Mouse (Mus musculus) heart, adult 2 months (tissue): Measurements from ENCODE around the gene Hmgxb4. TPM values are rescaled to one million over a fixed set of nuclear protein-coding genes. Genes with fewer than 3 reads are reported as not detected.

Source experiments
- DNase-seq, 2 experiments: peaks; one replicate each; pipeline ENCODE4 v3.0.0; 2021
- H3K27ac ChIP-seq: fragments of 200-600 bp; 2 replicates; pipeline ENCODE4 v1.8.1; 2022
- H3K27me3 ChIP-seq: fragments of 200-500 bp; 2 replicates; pipeline ENCODE4 v1.6.1; 2012; ENCODE audit warnings: mild to moderate bottlenecking, low read length, inconsistent platforms, mixed read lengths; ENCODE audit not compliant: control insufficient read depth, insufficient read depth
- H3K36me3 ChIP-seq: fragments of 200-500 bp; 2 replicates; pipeline ENCODE4 v1.6.1; 2012; ENCODE audit warnings: low read length, inconsistent platforms; ENCODE audit not compliant: control insufficient read depth, insufficient read depth
- H3K4me1 ChIP-seq: fragments of 200-500 bp; 2 replicates; pipeline ENCODE4 v1.6.1; 2011; ENCODE audit warnings: low read length; ENCODE audit not compliant: control insufficient read depth, insufficient read depth
- H3K4me3 ChIP-seq: fragments of 200-600 bp; 2 replicates; pipeline ENCODE4 v1.8.1; 2022
- H3K79me2 ChIP-seq: fragments of 200-500 bp; replicated peaks from 2 replicates; pipeline ENCODE4 v1.6.1; 2012; ENCODE audit warnings: mild to moderate bottlenecking, inconsistent platforms, low read length, moderate library complexity, mixed read lengths; ENCODE audit not compliant: control insufficient read depth, insufficient read depth
- H3K9ac ChIP-seq: fragments of 200-500 bp; 2 replicates; pipeline ENCODE4 v1.6.1; 2012; ENCODE audit warnings: low read depth, mild to moderate bottlenecking, control low read depth, inconsistent platforms, low read length, mixed read lengths
- CTCF ChIP-seq: fragments of 200-600 bp; IDR thresholded peaks from 2 replicates; pipeline ENCODE4 v1.8.1; 2022; ENCODE audit warnings: antibody characterized with exemption, mild to moderate bottlenecking, moderate library complexity
- EP300 ChIP-seq: fragments of 200-500 bp; IDR thresholded peaks from 2 replicates; pipeline ENCODE4 v1.6.1; 2011; ENCODE audit warnings: low read depth, low read length, control low read depth; ENCODE audit not compliant: insufficient read depth
- POLR2A ChIP-seq: fragments of 200-500 bp; IDR thresholded peaks from 2 replicates; pipeline ENCODE4 v1.6.1; 2011; ENCODE audit warnings: mild to moderate bottlenecking, low read depth, low read length, control low read depth; ENCODE audit not compliant: insufficient read depth
- WGBS: fragments of 180-500 bp; shearing (Covaris S2); methylation state at CpG from one replicate; pipeline ENCODE4 v1.1.7; 2018; 5-methylcytosine and 5-hydroxymethylcytosine counted together
- intact Hi-C: fragments of 180-260 bp; cut with DNase I; formaldehyde crosslinking; loops from one replicate; pipeline ENCODE4 v1.15.1; 2025
- polyA plus RNA-seq: library from polyadenylated mRNA; depleted of rRNA; stranded (reverse); fragments of >200 nt; gene quantifications from 2 replicates; pipeline ENCODE4 v1.2.3, GENCODE M21; 2012
- total RNA-seq, 2 experiments: library from RNA; stranded (reverse); gene quantifications; 2 replicates each; pipeline ENCODE4 v1.2.3; 2021

The Hmgxb4 gene
- total and polyA plus RNA-seq, 3 experiments: 10.6 to 13.3 (median 11.1) TPM

DNA sequence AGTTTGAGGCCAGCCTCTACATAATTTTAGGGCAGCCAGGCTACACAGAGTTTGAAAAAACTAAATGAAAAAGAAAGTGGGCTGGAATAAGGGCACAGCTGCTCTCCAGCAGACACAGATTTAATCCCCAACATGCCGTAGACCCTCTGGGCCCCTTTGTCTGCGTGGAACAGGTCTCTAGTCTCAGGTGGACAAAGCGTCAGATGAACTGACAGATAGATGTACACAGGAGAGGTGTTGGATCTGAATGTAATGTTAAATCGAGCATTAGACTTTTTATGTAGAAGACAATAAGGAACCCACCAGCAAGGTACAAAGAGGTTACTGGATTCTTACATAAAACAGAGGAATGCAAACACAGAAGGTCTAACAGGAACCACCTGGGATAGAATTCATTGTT lies 32.7 kb downstream of the Hmgxb4 start:
- H3K4me1 ChIP-seq: no peaks in the 10 kb centered on the region
- no peak overlapping the region for H3K4me3 ChIP-seq
- H3K27ac ChIP-seq: no peak overlapping the region
- no peaks in the 10 kb centered on the region for H3K27me3 ChIP-seq
- H3K79me2 ChIP-seq: no peaks in the 10 kb centered on the region
- 94% methylated on average over 4 of the region's 4 CpGs for WGBS
- no peak for DNase-seq
- TF ChIP-seq POLR2A (no peak), EP300 (no peak), CTCF (no peak)
- H3K36me3 ChIP-seq: peaks cover 2% of the 10 kb centered on the region
- H3K9ac ChIP-seq: no peak overlapping the region
- intact Hi-C loops: no loop called here

DNA sequence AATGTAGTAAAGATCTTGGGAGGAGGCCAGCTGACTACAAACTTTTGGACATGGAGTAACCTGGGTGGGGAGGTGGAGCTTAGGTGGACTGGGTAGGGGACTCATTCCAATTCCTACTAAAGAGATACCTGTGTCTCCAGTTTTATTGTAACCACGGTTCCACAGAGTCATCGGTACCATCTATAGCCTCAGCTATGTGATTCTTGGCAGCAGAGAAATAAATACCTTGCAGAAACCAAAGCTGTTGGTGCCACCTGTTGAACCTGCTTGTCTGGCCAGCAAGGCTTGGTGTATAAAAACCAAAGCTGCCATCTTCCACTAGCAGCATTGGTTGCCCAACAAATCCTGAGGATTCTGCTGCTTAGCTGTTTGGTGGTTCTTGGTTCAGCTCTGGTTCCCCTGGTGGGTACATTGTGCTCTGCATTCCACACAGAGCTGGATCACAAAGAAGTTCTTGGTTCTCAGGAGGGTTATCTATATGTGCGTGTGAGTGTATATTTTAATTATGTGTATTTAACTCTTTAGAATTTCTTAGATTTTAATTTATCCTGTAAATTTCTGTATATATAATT lies 37.4 kb downstream of the Hmgxb4 start:
- Histone ChIP-seq H3K27me3 (no peaks in the 10 kb centered on the region), H3K79me2 (no peaks in the 10 kb centered on the region), H3K4me3 (no peak overlapping the region), H3K4me1 (peaks cover 4% of the 10 kb centered on the region), H3K9ac (no peak overlapping the region), H3K36me3 (peaks cover 9% of the 10 kb centered on the region), H3K27ac (no peak overlapping the region)
- TF ChIP-seq CTCF: peak; percentile 10; the same call in 1 of the 2 replicates
- TF ChIP-seq EP300: no peak
- TF ChIP-seq POLR2A: no peak
- WGBS: 90% methylated on average over 3 of the region's 3 CpGs
- intact Hi-C loops: no loop called here
- no peak for DNase-seq

DNA sequence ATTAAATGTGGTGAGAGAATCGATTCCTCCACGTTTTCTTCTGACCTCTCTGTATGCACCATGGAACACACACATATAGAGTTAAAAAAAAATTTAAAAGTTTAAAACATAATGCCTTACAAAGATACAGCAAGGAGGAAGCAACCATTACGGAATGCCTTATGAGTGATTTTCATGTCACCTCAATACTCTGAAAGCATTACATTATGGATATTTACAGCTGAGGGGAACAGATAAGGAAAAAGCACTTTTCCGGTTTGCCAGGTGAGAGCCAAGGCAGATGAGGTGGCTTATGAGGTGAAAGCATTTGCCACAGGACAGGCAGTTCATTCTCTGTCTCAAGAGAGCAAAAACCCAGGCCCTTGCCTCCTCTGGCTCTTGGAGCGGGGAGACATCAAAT lies 39.8 kb downstream of the Hmgxb4 start:
- Histone ChIP-seq H3K36me3 (peaks cover 12% of the 10 kb centered on the region), H3K9ac (peak overlapping the region; percentile 6; the same call in 1 of the 2 replicates), H3K27ac (peak overlapping the region; percentile 98), H3K4me1 (peaks cover 9% of the 10 kb centered on the region), H3K27me3 (no peaks in the 10 kb centered on the region), H3K4me3 (peak overlapping the region; percentile 44), H3K79me2 (no peaks in the 10 kb centered on the region)
- intact Hi-C loops: loop anchor here (1.0 kb wide), 1 partner anchor 40 kb away; the partner anchor contains the start of gene Hmgxb4
- TF ChIP-seq POLR2A: no peak
- no peak for DNase-seq
- WGBS: 69% methylated on average over 5 of the region's 5 CpGs

- Histone ChIP-seq H3K4me3 (peak within 1 kb of the TSS; percentile 94), H3K27ac (peak within 1 kb of the TSS; percentile 98), H3K9ac (peak within 1 kb of the TSS; percentile 85), H3K27me3 (no peaks in the 10 kb centered on the region), H3K79me2 (no peaks in the 10 kb centered on the region), H3K4me1 (peaks cover 11% of the 10 kb centered on the region), H3K36me3 (peaks cover 13% of the 10 kb centered on the region)
- intact Hi-C loops: loop anchor here (1.0 to 2.0 kb wide), 2 partner anchors 40 to 75 kb away; partner anchors contain the start of genes Hmgxb4 and Mcm5
- peak; percentile 98 to 99 for DNase-seq
- WGBS: under 1% methylated on average over 62 of the region's 62 CpGs
- TF ChIP-seq CTCF: no peak
- TF ChIP-seq POLR2A: peak; percentile 59
- 0 out of 2 replicates have a peak, but pooled peaks have one; percentile 33 for TF ChIP-seq EP300
Measured at GRCm38 (mm10) chr8:75033511-75034243, 40.5 kb downstream of the Hmgxb4 start, which contains the start of gene Tom1. Gene Tom1 (plus strand): TSS chr8:75033705.

- no peaks in the 10 kb centered on the region for H3K27me3 ChIP-seq
- H3K79me2 ChIP-seq: no peaks in the 10 kb centered on the region
- H3K36me3 ChIP-seq: peaks cover 13% of the 10 kb centered on the region
- no peak for DNase-seq
- H3K9ac ChIP-seq: peak overlapping the region; percentile 77
- intact Hi-C loops: loop anchor here (2.0 kb wide), 1 partner anchor 75 kb away; the partner anchor contains the start of gene Mcm5
- peak overlapping the region; percentile 94 for H3K4me3 ChIP-seq
- peak overlapping the region; percentile 98 for H3K27ac ChIP-seq
- H3K4me1 ChIP-seq: peaks cover 14% of the 10 kb centered on the region
- TF ChIP-seq POLR2A: no peak
- TF ChIP-seq CTCF: peak; percentile 11; the same call in 1 of the 2 replicates
- WGBS: 1% methylated on average over 17 of the region's 17 CpGs
Measured at GRCm38 (mm10) chr8:75034285-75034684, 41.1 kb downstream of the Hmgxb4 start.

DNA sequence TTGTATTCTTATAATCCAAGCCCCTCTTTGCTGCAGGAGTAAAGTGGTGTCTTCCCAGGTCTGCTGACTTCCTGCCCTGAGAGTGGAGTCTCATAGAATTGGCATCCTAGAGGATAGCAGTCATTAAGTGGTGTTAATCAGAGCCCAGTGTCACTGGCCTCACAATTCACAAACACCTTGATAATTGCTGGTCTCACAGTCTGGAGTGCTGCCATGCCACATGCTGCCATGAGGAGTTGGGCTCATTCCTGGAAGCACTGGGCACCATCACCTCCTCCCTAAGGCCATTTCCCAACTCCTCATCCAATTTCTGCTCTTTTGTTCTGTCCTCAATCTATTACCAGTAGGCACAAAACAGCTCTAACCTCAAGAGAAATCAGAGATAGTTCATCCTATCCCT lies 42.5 kb downstream of the Hmgxb4 start:
- peak; percentile 78; the same call in 1 of the 2 replicates for TF ChIP-seq EP300
- no peak for TF ChIP-seq CTCF
- Histone ChIP-seq H3K4me1 (peaks cover 20% of the 10 kb centered on the region), H3K27me3 (no peaks in the 10 kb centered on the region), H3K36me3 (peaks cover 13% of the 10 kb centered on the region), H3K9ac (no peak overlapping the region), H3K27ac (peak overlapping the region; percentile 98), H3K79me2 (peaks cover 2% of the 10 kb centered on the region; the same call in 1 of the 2 replicates), H3K4me3 (no peak overlapping the region)
- peak in 1 of 2 experiments; percentile 65 for DNase-seq
- intact Hi-C loops: loop anchor here (2.0 kb wide), 1 partner anchor 73 kb away; the partner anchor contains the start of gene Mcm5
